Mouse (Mus musculus) heart, embryonic 10.5 days (tissue): ENCODE results near the gene Kank4. TPM values are rescaled to one million over a fixed set of nuclear protein-coding genes. Genes with fewer than 3 reads are reported as not detected.
A peak's percentile ranks its signal among the peaks of the same experiment; 100 is the strongest.

Source experiments
- DNase-seq: peaks from one replicate; pipeline ENCODE4 v3.0.0-alpha.2; 2017; ENCODE audit warnings: low spot score
- H3K27ac ChIP-seq: fragments of 300-500 bp; sonication (generic); 2 replicates; pipeline ENCODE4 v1.5.1; 2016; ENCODE audit warnings: mild to moderate bottlenecking
- H3K27me3 ChIP-seq: fragments of 300-500 bp; sonication (generic); 2 replicates; pipeline ENCODE4 v1.6.1; 2016; ENCODE audit warnings: mild to moderate bottlenecking; ENCODE audit not compliant: poor library complexity, insufficient read depth, severe bottlenecking
- H3K36me3 ChIP-seq: fragments of 300-500 bp; sonication (generic); 2 replicates; pipeline ENCODE4 v1.6.1; 2016; ENCODE audit warnings: mild to moderate bottlenecking, moderate library complexity
- H3K4me1 ChIP-seq: fragments of 300-500 bp; sonication (generic); 2 replicates; pipeline ENCODE4 v1.6.1; 2016; ENCODE audit warnings: mild to moderate bottlenecking
- H3K4me3 ChIP-seq: fragments of 300-500 bp; sonication (generic); 2 replicates; pipeline ENCODE4 v1.5.1; 2016; ENCODE audit warnings: mild to moderate bottlenecking, moderate library complexity
- H3K9me3 ChIP-seq: fragments of 300-500 bp; sonication (generic); 2 replicates; pipeline ENCODE4 v1.6.1; 2016; ENCODE audit warnings: mild to moderate bottlenecking, moderate library complexity
- WGBS: fragments of 180-500 bp; shearing (Covaris S2); methylation state at CpG from one replicate; pipeline ENCODE4 v1.1.7; 2016; 5-methylcytosine and 5-hydroxymethylcytosine counted together
- polyA plus RNA-seq: library from polyadenylated mRNA; unstranded; fragments of >200 nt; fragmentation: Nextera tagmentation; extraction: Ambion mirVana; gene quantifications from 2 replicates; pipeline ENCODE4 v1.2.1, GENCODE M21; 2016

The Kank4 gene
- polyA plus RNA-seq, 1 experiment from 2014 or later, result 0.60 TPM

GRCm38 (mm10) chr4:98789133-98789765, 28.1 kb downstream of the Kank4 start:
- Histone ChIP-seq H3K4me3 (peak overlapping the region; percentile 54), H3K27me3 (peaks cover 17% of the 10 kb centered on the region), H3K4me1 (peaks cover 6% of the 10 kb centered on the region), H3K36me3 (no peaks in the 10 kb centered on the region), H3K27ac (peak overlapping the region; percentile 63), H3K9me3 (no peaks in the 10 kb centered on the region)
- WGBS, result 74% methylated on average over 7 of the region's 7 CpGs
- DNase-seq, result no peak

GRCm38 (mm10) chr4:98786281-98786680, 31.1 kb downstream of the Kank4 start:
- 41% methylated on average over 3 of the region's 3 CpGs for WGBS
- no peak for DNase-seq
- H3K27me3 ChIP-seq, result peaks cover 17% of the 10 kb centered on the region
- no peak overlapping the region for H3K27ac ChIP-seq
- no peak overlapping the region for H3K4me3 ChIP-seq
- no peaks in the 10 kb centered on the region for H3K9me3 ChIP-seq
- H3K4me1 ChIP-seq, result peaks cover 5% of the 10 kb centered on the region
- no peaks in the 10 kb centered on the region for H3K36me3 ChIP-seq

- WGBS, result 45% methylated on average over 8 of the region's 8 CpGs
- Histone ChIP-seq H3K4me3 (no peak overlapping the region), H3K9me3 (no peaks in the 10 kb centered on the region), H3K27ac (no peak overlapping the region), H3K27me3 (peaks cover 17% of the 10 kb centered on the region), H3K4me1 (peaks cover 5% of the 10 kb centered on the region), H3K36me3 (no peaks in the 10 kb centered on the region)
- DNase-seq, result no peak
Observed at GRCm38 (mm10) chr4:98785851-98786250, 31.5 kb downstream of the Kank4 start.

GRCm38 (mm10) chr4:98778219-98778618, 39.1 kb downstream of the Kank4 start:
- no peaks in the 10 kb centered on the region for H3K9me3 ChIP-seq
- 5% methylated on average over 16 of the region's 16 CpGs for WGBS
- H3K36me3 ChIP-seq, result no peaks in the 10 kb centered on the region
- H3K4me3 ChIP-seq, result peak overlapping the region; percentile 42
- peaks cover 28% of the 10 kb centered on the region for H3K4me1 ChIP-seq
- no peak for DNase-seq
- peaks cover 14% of the 10 kb centered on the region for H3K27me3 ChIP-seq
- H3K27ac ChIP-seq, result 0 out of 2 replicates have a peak overlapping the region, but pooled peaks have one; percentile 30

- 67% methylated on average over 6 of the region's 6 CpGs for WGBS
- H3K36me3 ChIP-seq, result no peaks in the 10 kb centered on the region
- H3K9me3 ChIP-seq, result no peaks in the 10 kb centered on the region
- H3K4me1 ChIP-seq, result peaks cover 28% of the 10 kb centered on the region
- H3K4me3 ChIP-seq, result peak overlapping the region; percentile 42; the same call in 1 of the 2 replicates
- DNase-seq, result no peak
- no peak overlapping the region for H3K27ac ChIP-seq
- peaks cover 14% of the 10 kb centered on the region for H3K27me3 ChIP-seq
Observed at GRCm38 (mm10) chr4:98777464-98777863, 39.9 kb downstream of the Kank4 start.

- peaks cover 28% of the 10 kb centered on the region for H3K4me1 ChIP-seq
- H3K27ac ChIP-seq, result no peak overlapping the region
- WGBS, result 79% methylated on average over 10 of the region's 10 CpGs
- no peak overlapping the region for H3K4me3 ChIP-seq
- H3K9me3 ChIP-seq, result no peaks in the 10 kb centered on the region
- peaks cover 14% of the 10 kb centered on the region for H3K27me3 ChIP-seq
- no peak for DNase-seq
- no peaks in the 10 kb centered on the region for H3K36me3 ChIP-seq
Observed at GRCm38 (mm10) chr4:98776721-98777427, 40.5 kb downstream of the Kank4 start.

- no peak overlapping the region for H3K27ac ChIP-seq
- H3K27me3 ChIP-seq, result peaks cover under 1% of the 10 kb centered on the region
- H3K9me3 ChIP-seq, result no peaks in the 10 kb centered on the region
- no peaks in the 10 kb centered on the region for H3K36me3 ChIP-seq
- WGBS, result 91% methylated on average over 5 of the region's 5 CpGs
- H3K4me3 ChIP-seq, result no peak overlapping the region
- DNase-seq, result peak; percentile 64
- H3K4me1 ChIP-seq, result peaks cover 18% of the 10 kb centered on the region
Observed at GRCm38 (mm10) chr4:98773785-98774184, 43.6 kb downstream of the Kank4 start.

GRCm38 (mm10) chr4:98767134-98768133, 49.9 kb downstream of the Kank4 start:
- Histone ChIP-seq H3K27ac (no peak overlapping the region), H3K4me1 (peaks cover 12% of the 10 kb centered on the region), H3K36me3 (peaks cover 3% of the 10 kb centered on the region; the same call in 1 of the 2 replicates), H3K4me3 (no peak overlapping the region), H3K9me3 (no peaks in the 10 kb centered on the region), H3K27me3 (no peaks in the 10 kb centered on the region)
- peak; percentile 67 for DNase-seq
- 73% methylated on average over 14 of the region's 14 CpGs for WGBS

- peak; percentile 68 for DNase-seq
- 66% methylated on average over 3 of the region's 3 CpGs for WGBS
- Histone ChIP-seq H3K27me3 (no peaks in the 10 kb centered on the region), H3K27ac (peak overlapping the region; percentile 17; the same call in 1 of the 2 replicates), H3K36me3 (no peaks in the 10 kb centered on the region), H3K9me3 (no peaks in the 10 kb centered on the region), H3K4me3 (no peak overlapping the region), H3K4me1 (peaks cover 11% of the 10 kb centered on the region; the same call in 1 of the 2 replicates)
Observed at GRCm38 (mm10) chr4:98758872-98759518, 58.3 kb downstream of the Kank4 start.

GRCm38 (mm10) chr4:98758012-98758821, 59.1 kb downstream of the Kank4 start:
- DNase-seq, result peak; percentile 74
- H3K36me3 ChIP-seq, result no peaks in the 10 kb centered on the region
- H3K4me3 ChIP-seq, result no peak overlapping the region
- no peaks in the 10 kb centered on the region for H3K27me3 ChIP-seq
- 53% methylated on average over 4 of the region's 4 CpGs for WGBS
- peaks cover 11% of the 10 kb centered on the region; the same call in 1 of the 2 replicates for H3K4me1 ChIP-seq
- peak overlapping the region; percentile 77 for H3K27ac ChIP-seq
- H3K9me3 ChIP-seq, result no peaks in the 10 kb centered on the region

GRCm38 (mm10) chr4:98756141-98756540, 61.2 kb downstream of the Kank4 start:
- H3K27ac ChIP-seq, result no peak overlapping the region; the same call in 1 of the 2 replicates

More at GRCm38 (mm10) chr4:98756141-98756540, 61.2 kb downstream of the Kank4 start:
- Histone ChIP-seq H3K27me3 (no peaks in the 10 kb centered on the region), H3K4me1 (peaks cover 11% of the 10 kb centered on the region; the same call in 1 of the 2 replicates), H3K4me3 (no peak overlapping the region), H3K36me3 (no peaks in the 10 kb centered on the region), H3K9me3 (no peaks in the 10 kb centered on the region)
- no peak for DNase-seq
- WGBS, result 70% methylated on average over 11 of the region's 11 CpGs
